Mouse (Mus musculus) limb, embryonic 15.5 days (tissue): ENCODE results near the gene Inava. TPM values are rescaled to one million over a fixed set of nuclear protein-coding genes. Genes with fewer than 3 reads are reported as not detected.

Experiments used
- ATAC-seq: fragments of 200-750 bp; cut with Nextera tagmentation; 2 replicates; pipeline ENCODE4 v1.8.0; 2017; ENCODE audit warnings: low read depth, moderate TSS enrichment; ENCODE audit not compliant: insufficient number of reproducible peaks, low FRiP score, low TSS enrichment
- H3K27ac ChIP-seq: fragments of 300-500 bp; sonication (generic); 2 replicates; pipeline ENCODE4 v1.5.1; 2015; ENCODE audit warnings: moderate library complexity, mild to moderate bottlenecking, inconsistent platforms
- H3K27me3 ChIP-seq: fragments of 300-500 bp; sonication (generic); 2 replicates; pipeline ENCODE4 v1.6.1; 2015; ENCODE audit warnings: inconsistent platforms
- H3K36me3 ChIP-seq: fragments of 300-500 bp; sonication (generic); 2 replicates; pipeline ENCODE4 v1.6.1; 2015; ENCODE audit warnings: inconsistent platforms
- H3K4me1 ChIP-seq: fragments of 300-500 bp; sonication (generic); 2 replicates; pipeline ENCODE4 v1.6.1; 2015; ENCODE audit warnings: inconsistent platforms
- H3K4me2 ChIP-seq: fragments of 300-500 bp; sonication (generic); 2 replicates; pipeline ENCODE4 v1.6.1; 2015; ENCODE audit warnings: mild to moderate bottlenecking, inconsistent platforms
- H3K4me3 ChIP-seq: fragments of 300-500 bp; sonication (generic); 2 replicates; pipeline ENCODE4 v1.5.1; 2015; ENCODE audit warnings: mild to moderate bottlenecking, inconsistent platforms
- H3K9ac ChIP-seq: fragments of 300-500 bp; sonication (generic); 2 replicates; pipeline ENCODE4 v1.6.1; 2015; ENCODE audit warnings: inconsistent platforms
- H3K9me3 ChIP-seq: fragments of 300-500 bp; sonication (generic); 2 replicates; pipeline ENCODE4 v1.6.1; 2016; ENCODE audit warnings: inconsistent platforms
- WGBS: fragments of 180-500 bp; shearing (Covaris S2); methylation state at CpG from one replicate; pipeline ENCODE4 v1.1.7; 2015; 5-methylcytosine and 5-hydroxymethylcytosine counted together
- polyA plus RNA-seq: library from polyadenylated mRNA; unstranded; fragments of >200 nt; fragmentation: Nextera tagmentation; extraction: Ambion mirVana; gene quantifications from 2 replicates; pipeline ENCODE4 v1.2.1, GENCODE M21; 2015

Gene Inava
- polyA plus RNA-seq, 1 experiment from 2014 or later = 15.8 TPM

- Histone ChIP-seq H3K27ac (no peak overlapping the region), H3K4me3 (no peak overlapping the region), H3K36me3 (no peaks in the 10 kb centered on the region), H3K4me2 (no peak overlapping the region), H3K4me1 (peaks cover 3% of the 10 kb centered on the region), H3K27me3 (peaks cover 37% of the 10 kb centered on the region), H3K9me3 (no peaks in the 10 kb centered on the region), H3K9ac (no peak overlapping the region)
- WGBS = 78% methylated on average over 10 of the region's 10 CpGs
- ATAC-seq = no peak
Observed at GRCm38 (mm10) chr1:136254503-136255065, 20.5 kb upstream of the Inava start.

GRCm38 (mm10) chr1:136253472-136253871 lies 19.4 kb upstream of the Inava start:
- 14% methylated on average over 2 of the region's 2 CpGs for WGBS
- no peak overlapping the region for H3K4me2 ChIP-seq

GRCm38 (mm10) chr1:136249662-136250061 lies 15.6 kb upstream of the Inava start:
- no peaks in the 10 kb centered on the region for H3K36me3 ChIP-seq
- H3K4me3 ChIP-seq = no peak overlapping the region
- WGBS = 44% methylated on average over 5 of the region's 5 CpGs

More at GRCm38 (mm10) chr1:136253472-136253871, 19.4 kb upstream of the Inava start:
- H3K27me3 ChIP-seq = peaks cover 26% of the 10 kb centered on the region
- H3K9me3 ChIP-seq = no peaks in the 10 kb centered on the region
- no peak overlapping the region for H3K27ac ChIP-seq
- no peak for ATAC-seq
- H3K9ac ChIP-seq = no peak overlapping the region
- H3K4me3 ChIP-seq = no peak overlapping the region
- H3K4me1 ChIP-seq = no peaks in the 10 kb centered on the region
- H3K36me3 ChIP-seq = no peaks in the 10 kb centered on the region

GRCm38 (mm10) chr1:136247393-136247792 lies 13.3 kb upstream of the Inava start:
- H3K4me3 ChIP-seq = no peak overlapping the region
- H3K4me1 ChIP-seq = no peaks in the 10 kb centered on the region
- H3K36me3 ChIP-seq = no peaks in the 10 kb centered on the region
- no peak overlapping the region for H3K27ac ChIP-seq
- ATAC-seq = no peak
- H3K4me2 ChIP-seq = no peak overlapping the region
- WGBS = 80% methylated on average over 5 of the region's 5 CpGs
- no peak overlapping the region for H3K9ac ChIP-seq
- H3K9me3 ChIP-seq = no peaks in the 10 kb centered on the region
- H3K27me3 ChIP-seq = no peaks in the 10 kb centered on the region

More at GRCm38 (mm10) chr1:136249662-136250061, 15.6 kb upstream of the Inava start:
- Histone ChIP-seq H3K9ac (no peak overlapping the region), H3K9me3 (no peaks in the 10 kb centered on the region), H3K4me2 (no peak overlapping the region), H3K27me3 (no peaks in the 10 kb centered on the region), H3K27ac (no peak overlapping the region), H3K4me1 (no peaks in the 10 kb centered on the region)
- no peak for ATAC-seq

GRCm38 (mm10) chr1:136244469-136244868 lies 10.4 kb upstream of the Inava start:
- Histone ChIP-seq H3K27me3 (no peaks in the 10 kb centered on the region), H3K4me3 (no peak overlapping the region), H3K36me3 (no peaks in the 10 kb centered on the region), H3K27ac (no peak overlapping the region), H3K4me2 (no peak overlapping the region), H3K9ac (no peak overlapping the region), H3K4me1 (no peaks in the 10 kb centered on the region), H3K9me3 (no peaks in the 10 kb centered on the region)
- 91% methylated on average over 5 of the region's 5 CpGs for WGBS
- ATAC-seq = no peak

- 82% methylated on average over 7 of the region's 7 CpGs for WGBS
- Histone ChIP-seq H3K36me3 (no peaks in the 10 kb centered on the region), H3K27me3 (no peaks in the 10 kb centered on the region), H3K4me1 (no peaks in the 10 kb centered on the region), H3K4me2 (no peak overlapping the region), H3K27ac (no peak overlapping the region), H3K9ac (no peak overlapping the region), H3K9me3 (no peaks in the 10 kb centered on the region), H3K4me3 (no peak overlapping the region)
- ATAC-seq = no peak
Observed at GRCm38 (mm10) chr1:136241801-136242200, 7.7 kb upstream of the Inava start.

GRCm38 (mm10) chr1:136238495-136238894 lies 4.4 kb upstream of the Inava start:
- Histone ChIP-seq H3K4me3 (no peak overlapping the region), H3K27me3 (no peaks in the 10 kb centered on the region), H3K4me2 (no peak overlapping the region), H3K27ac (no peak overlapping the region), H3K36me3 (no peaks in the 10 kb centered on the region), H3K9ac (no peak overlapping the region), H3K9me3 (no peaks in the 10 kb centered on the region), H3K4me1 (peaks cover 6% of the 10 kb centered on the region)
- WGBS = 86% methylated on average over 4 of the region's 4 CpGs
- no peak for ATAC-seq

GRCm38 (mm10) chr1:136234595-136235092 lies 580 bp upstream of the Inava start:
- 4% methylated on average over 9 of the region's 9 CpGs for WGBS
- H3K27ac ChIP-seq = no peak overlapping the region

GRCm38 (mm10) chr1:136232986-136233790 lies 876 bp downstream of the Inava start:
- 0 out of 2 replicates have a peak overlapping the region, but pooled peaks have one; percentile 48 for H3K9ac ChIP-seq
- H3K27ac ChIP-seq = no peak overlapping the region
- H3K4me2 ChIP-seq = peak overlapping the region; percentile 94
- H3K4me3 ChIP-seq = peak overlapping the region; percentile 59
- no peaks in the 10 kb centered on the region for H3K9me3 ChIP-seq
- WGBS = 3% methylated on average over 23 of the region's 23 CpGs
- peaks cover 57% of the 10 kb centered on the region for H3K4me1 ChIP-seq
- H3K36me3 ChIP-seq = no peaks in the 10 kb centered on the region
- no peak for ATAC-seq
- no peaks in the 10 kb centered on the region for H3K27me3 ChIP-seq

More at GRCm38 (mm10) chr1:136234595-136235092, 580 bp upstream of the Inava start:
- Histone ChIP-seq H3K4me1 (peaks cover 43% of the 10 kb centered on the region), H3K4me2 (peak overlapping the region; percentile 94), H3K9me3 (no peaks in the 10 kb centered on the region), H3K36me3 (no peaks in the 10 kb centered on the region), H3K9ac (peak overlapping the region; percentile 48), H3K27me3 (no peaks in the 10 kb centered on the region), H3K4me3 (peak overlapping the region; percentile 59)
- ATAC-seq = no peak

GRCm38 (mm10) chr1:136232285-136232926 lies 1.7 kb downstream of the Inava start:
- no peaks in the 10 kb centered on the region for H3K9me3 ChIP-seq
- peaks cover 63% of the 10 kb centered on the region for H3K4me1 ChIP-seq
- no peak overlapping the region for H3K9ac ChIP-seq
- no peak for ATAC-seq
- H3K27me3 ChIP-seq = no peaks in the 10 kb centered on the region
- 4% methylated on average over 9 of the region's 9 CpGs for WGBS
- H3K4me2 ChIP-seq = peak overlapping the region; percentile 94
- no peaks in the 10 kb centered on the region for H3K36me3 ChIP-seq
- peak overlapping the region; percentile 59 for H3K4me3 ChIP-seq
- no peak overlapping the region for H3K27ac ChIP-seq

- H3K9me3 ChIP-seq = no peaks in the 10 kb centered on the region
- no peaks in the 10 kb centered on the region for H3K27me3 ChIP-seq
- H3K36me3 ChIP-seq = no peaks in the 10 kb centered on the region
- WGBS = 8% methylated on average over 6 of the region's 6 CpGs
- H3K9ac ChIP-seq = no peak overlapping the region
- no peak for ATAC-seq
- H3K4me2 ChIP-seq = peak overlapping the region; percentile 94
- H3K4me3 ChIP-seq = peak overlapping the region; percentile 59
- peaks cover 65% of the 10 kb centered on the region for H3K4me1 ChIP-seq
- no peak overlapping the region for H3K27ac ChIP-seq
Observed at GRCm38 (mm10) chr1:136231596-136231995, 2.5 kb downstream of the Inava start.
